Mouse (Mus musculus) macrophage (primary cell): Measurements from ENCODE around the gene Fam129c. TPM values are rescaled to one million over a fixed set of nuclear protein-coding genes. Genes with fewer than 3 reads are reported as not detected.
A peak's percentile ranks its signal among the peaks of the same experiment; 100 is the strongest.

Experiments
- H3K27ac ChIP-seq: fragments of 350-480 bp; formaldehyde crosslinking; 2 replicates; pipeline ENCODE4 v1.9.0; 2021
- H3K36me3 ChIP-seq: fragments of 350-480 bp; formaldehyde crosslinking; 2 replicates; pipeline ENCODE4 v1.9.0; 2021; ENCODE audit errors: inconsistent target
- H3K4me3 ChIP-seq: fragments of 350-480 bp; formaldehyde crosslinking; 2 replicates; pipeline ENCODE4 v1.9.0; 2021; ENCODE audit errors: inconsistent target
- H3K79me2 ChIP-seq: fragments of 350-480 bp; formaldehyde crosslinking; 2 replicates; pipeline ENCODE4 v1.9.0; 2021; ENCODE audit errors: inconsistent target
- WGBS: methylation state at CpG from one replicate; pipeline ENCODE4 v1.1.7; 2026; ENCODE audit warnings: inconsistent platforms; ENCODE audit not compliant: missing documents; 5-methylcytosine and 5-hydroxymethylcytosine counted together
- polyA plus RNA-seq: library from polyadenylated mRNA; stranded (reverse); fragments of 250-400 nt; gene quantifications from 3 replicates; pipeline ENCODE4 v1.2.4, GENCODE M21; 2018; ENCODE audit warnings: inconsistent platforms

Fam129c gene
- polyA plus RNA-seq, 1 experiment from 2014 or later: 0.53 TPM

- Histone ChIP-seq H3K36me3 (no peaks in the 10 kb centered on the region), H3K4me3 (peak within 1 kb of the TSS; percentile 58), H3K27ac (peak within 1 kb of the TSS; percentile 25), H3K79me2 (peaks cover 27% of the 10 kb centered on the region; the same call in 1 of the 2 replicates)
- 30% methylated on average over 9 of the region's 13 CpGs for WGBS
These were observed 29.0 kb upstream of the Fam129c start, which contains the start of gene Slc27a1 for GRCm38 (mm10) chr8:71568387-71568937. Gene Slc27a1 (plus strand): TSS chr8:71568882.

GRCm38 (mm10) chr8:71568941-71569340 lies 28.5 kb upstream of the Fam129c start:
- no peak overlapping the region; the same call in 1 of the 2 replicates for H3K4me3 ChIP-seq
- H3K36me3 ChIP-seq: no peaks in the 10 kb centered on the region
- H3K79me2 ChIP-seq: peaks cover 29% of the 10 kb centered on the region; the same call in 1 of the 2 replicates
- WGBS: 78% methylated on average over 6 of the region's 6 CpGs
- peak overlapping the region; percentile 25 for H3K27ac ChIP-seq

DNA sequence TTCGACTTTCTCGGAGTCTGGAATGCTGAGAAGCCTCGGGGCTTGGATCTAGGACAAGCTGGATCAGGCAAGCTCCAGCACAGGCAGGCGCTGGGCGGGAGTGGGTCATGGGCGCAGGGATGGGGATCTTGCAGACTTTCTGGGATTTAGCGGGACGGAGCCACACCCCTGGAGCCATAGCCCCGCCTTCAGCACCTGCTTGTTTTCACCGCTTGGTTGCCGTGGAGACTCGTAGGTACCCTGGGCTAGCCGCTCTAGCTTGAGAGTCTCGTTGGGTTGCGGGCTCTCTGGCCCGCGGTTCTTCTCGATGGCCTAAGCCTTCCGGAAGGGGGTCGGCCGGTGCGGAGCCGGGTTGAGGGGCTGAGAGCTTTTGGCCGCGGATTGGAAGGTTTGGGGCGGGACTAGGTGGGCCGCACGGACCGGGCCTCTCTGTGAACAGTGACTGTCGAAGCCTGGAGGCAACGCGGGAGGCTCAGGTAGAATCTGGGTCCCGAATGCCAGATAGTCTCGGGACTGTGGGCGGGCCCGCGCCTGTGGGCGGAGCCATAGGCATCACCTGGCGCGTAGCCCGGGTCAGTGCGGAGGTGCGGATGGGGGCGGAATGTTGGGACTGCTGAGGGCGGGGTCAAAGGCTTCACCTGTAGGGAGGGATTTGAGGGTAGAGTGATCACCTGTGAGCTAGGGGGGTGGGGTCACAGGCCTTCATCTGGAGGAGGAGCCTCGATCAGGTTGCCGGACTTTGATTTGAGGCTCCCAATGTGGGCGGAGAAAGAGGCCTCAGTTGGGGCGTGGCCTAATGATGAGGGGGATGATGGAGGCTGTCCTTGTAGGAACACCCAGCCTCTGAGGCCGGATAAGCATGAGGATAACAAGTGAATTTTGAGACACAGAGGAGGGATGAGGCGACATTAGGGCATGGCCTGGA lies 27.8 kb upstream of the Fam129c start:
- H3K36me3 ChIP-seq: no peaks in the 10 kb centered on the region
- H3K27ac ChIP-seq: peak overlapping the region; percentile 33; the same call in 1 of the 2 replicates
- 19% methylated on average over 51 of the region's 51 CpGs for WGBS
- peaks cover 36% of the 10 kb centered on the region for H3K79me2 ChIP-seq
- H3K4me3 ChIP-seq: peak overlapping the region; percentile 58

GRCm38 (mm10) chr8:71570291-71570954 lies 27.0 kb upstream of the Fam129c start:
- Histone ChIP-seq H3K4me3 (peak overlapping the region; percentile 58), H3K27ac (peak overlapping the region; percentile 33; the same call in 1 of the 2 replicates), H3K79me2 (peaks cover 44% of the 10 kb centered on the region), H3K36me3 (no peaks in the 10 kb centered on the region)
- WGBS: 4% methylated on average over 41 of the region's 41 CpGs

- no peak overlapping the region for H3K27ac ChIP-seq
- peaks cover 60% of the 10 kb centered on the region for H3K79me2 ChIP-seq
- H3K4me3 ChIP-seq: no peak overlapping the region
- WGBS: 92% methylated on average over 1 of the region's 2 CpGs
- H3K36me3 ChIP-seq: no peaks in the 10 kb centered on the region
These were observed 25.4 kb upstream of the Fam129c start for GRCm38 (mm10) chr8:71572077-71572476.

DNA sequence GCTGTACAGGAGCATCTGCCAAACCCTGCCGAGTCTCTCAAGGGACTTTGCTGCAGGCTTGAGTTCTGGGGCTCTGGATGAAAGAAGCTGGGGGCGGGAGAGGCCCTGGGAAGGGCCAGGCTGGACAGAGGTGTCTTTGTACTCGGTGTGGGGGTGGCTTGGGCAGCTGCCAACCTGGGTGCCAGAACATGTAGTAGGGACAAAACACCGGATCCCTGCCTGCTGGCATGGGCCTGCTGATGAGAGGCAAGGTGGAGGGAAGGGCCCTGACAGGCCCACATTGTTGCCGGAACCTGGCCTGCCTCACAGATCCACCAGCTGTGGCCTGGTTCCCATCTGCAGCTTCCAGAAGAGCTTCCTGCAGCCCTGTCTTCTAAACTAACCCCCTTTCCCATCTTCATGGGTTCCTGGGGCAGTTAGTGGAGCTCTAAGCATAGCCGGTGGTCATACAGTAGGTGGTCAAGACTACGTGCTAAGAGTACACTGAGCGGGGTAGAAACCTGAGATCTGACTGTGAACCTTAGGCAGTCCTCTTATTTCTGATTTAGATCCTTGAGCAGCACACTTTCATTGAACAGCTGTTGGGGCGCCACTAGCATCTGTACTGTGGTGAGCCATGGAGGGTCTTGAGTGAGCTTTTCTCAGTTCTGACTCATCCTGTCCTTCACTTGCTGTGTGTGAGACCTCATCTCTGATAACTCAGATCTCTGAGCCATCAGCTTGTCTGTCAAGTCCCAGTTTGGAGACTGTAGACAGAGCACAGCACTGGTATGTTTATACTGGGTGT lies 24.4 kb upstream of the Fam129c start:
- peaks cover 62% of the 10 kb centered on the region for H3K79me2 ChIP-seq
- no peak overlapping the region for H3K4me3 ChIP-seq
- H3K27ac ChIP-seq: no peak overlapping the region
- H3K36me3 ChIP-seq: no peaks in the 10 kb centered on the region
- 92% methylated on average over 9 of the region's 9 CpGs for WGBS

DNA sequence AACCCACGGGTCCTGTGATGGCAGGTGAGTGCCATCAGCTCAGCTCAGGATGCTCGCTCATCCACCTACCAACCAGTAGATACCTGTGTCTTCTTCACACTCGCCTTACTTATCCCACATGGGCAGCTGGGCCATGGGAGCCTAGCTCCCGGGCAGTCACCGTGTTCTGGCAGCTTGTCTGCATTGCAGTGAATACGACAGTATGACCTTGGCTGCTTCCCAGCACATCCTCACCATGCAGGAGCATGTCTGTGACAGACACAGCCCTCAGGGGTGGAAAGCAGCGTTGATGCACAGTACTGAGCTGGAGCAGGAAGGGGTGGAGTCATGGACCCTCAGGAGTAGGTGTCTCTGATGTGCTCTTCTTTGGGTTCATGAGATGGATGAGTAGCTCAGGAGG lies 23.0 kb upstream of the Fam129c start:
- Histone ChIP-seq H3K36me3 (no peaks in the 10 kb centered on the region), H3K27ac (no peak overlapping the region), H3K4me3 (no peak overlapping the region), H3K79me2 (peaks cover 74% of the 10 kb centered on the region)
- WGBS: 90% methylated on average over 7 of the region's 7 CpGs

GRCm38 (mm10) chr8:71575020-71575419 lies 22.4 kb upstream of the Fam129c start:
- 100% methylated on average over 1 of the region's 1 CpGs for WGBS
- Histone ChIP-seq H3K79me2 (peaks cover 80% of the 10 kb centered on the region), H3K27ac (no peak overlapping the region), H3K4me3 (no peak overlapping the region), H3K36me3 (no peaks in the 10 kb centered on the region)

DNA sequence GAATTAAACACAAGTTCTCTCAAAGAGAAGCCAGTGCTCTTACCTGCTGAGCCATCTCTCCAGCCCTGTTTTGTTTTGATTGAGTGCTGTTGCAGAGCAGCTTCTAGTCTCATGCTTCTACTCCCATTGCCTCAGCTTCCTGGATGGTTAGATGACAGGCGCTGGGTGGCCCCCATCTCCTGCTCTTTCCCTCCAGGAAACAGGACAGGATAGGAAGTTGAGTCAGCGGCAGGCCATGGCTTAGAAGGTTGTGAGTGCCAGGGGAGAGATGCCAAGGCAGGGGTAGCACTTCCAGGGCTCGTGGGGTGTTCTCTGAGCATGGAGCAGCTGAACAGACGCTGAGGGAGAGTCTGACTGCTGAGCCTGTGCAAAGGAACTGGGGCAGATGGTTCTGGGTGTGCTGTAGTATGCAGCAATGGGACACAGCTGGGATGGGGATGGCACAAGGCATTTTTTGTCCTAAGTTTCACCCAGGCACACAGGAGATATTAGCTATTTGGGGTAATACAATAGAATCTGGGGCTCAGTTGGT lies 19.5 kb upstream of the Fam129c start:
- H3K36me3 ChIP-seq: peaks cover 4% of the 10 kb centered on the region; the same call in 1 of the 2 replicates
- peaks cover 85% of the 10 kb centered on the region for H3K79me2 ChIP-seq
- no peak overlapping the region for H3K4me3 ChIP-seq
- H3K27ac ChIP-seq: peak overlapping the region; percentile 99
- 39% methylated on average over 4 of the region's 4 CpGs for WGBS

GRCm38 (mm10) chr8:71579009-71579408 lies 18.4 kb upstream of the Fam129c start:
- 60% methylated on average over 1 of the region's 1 CpGs for WGBS
- Histone ChIP-seq H3K36me3 (peaks cover 13% of the 10 kb centered on the region; the same call in 1 of the 2 replicates), H3K79me2 (peaks cover 88% of the 10 kb centered on the region), H3K27ac (peak overlapping the region; percentile 99), H3K4me3 (peak overlapping the region; percentile 45)

GRCm38 (mm10) chr8:71579476-71579875 lies 18.0 kb upstream of the Fam129c start:
- WGBS: 91% methylated on average over 14 of the region's 14 CpGs

DNA sequence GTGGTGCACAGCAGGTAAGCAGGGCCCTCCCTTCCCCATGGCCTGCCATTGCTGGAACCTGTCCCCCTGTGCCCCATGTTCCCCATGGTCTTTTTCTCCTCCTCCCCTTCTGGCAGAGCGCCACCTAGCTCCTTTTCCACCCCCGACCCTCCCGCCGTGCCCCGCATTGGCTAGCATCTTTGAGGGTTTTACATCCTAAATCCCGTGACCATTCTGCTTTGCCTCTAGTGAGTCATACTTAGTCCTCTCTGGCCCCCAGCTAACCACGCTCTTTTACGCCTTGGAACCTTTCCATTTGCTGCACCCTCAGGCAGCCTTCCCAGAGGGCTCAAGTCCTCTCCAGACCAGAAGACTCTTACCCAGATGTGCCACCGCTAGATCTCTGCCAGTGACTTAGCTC lies 17.2 kb upstream of the Fam129c start:
- WGBS: 57% methylated on average over 8 of the region's 9 CpGs
- H3K4me3 ChIP-seq: peak overlapping the region; percentile 45
- H3K27ac ChIP-seq: peak overlapping the region; percentile 99
- H3K79me2 ChIP-seq: peaks cover 76% of the 10 kb centered on the region
- H3K36me3 ChIP-seq: peaks cover 20% of the 10 kb centered on the region; the same call in 1 of the 2 replicates

More at GRCm38 (mm10) chr8:71579476-71579875, 18.0 kb upstream of the Fam129c start:
- peaks cover 83% of the 10 kb centered on the region for H3K79me2 ChIP-seq
- H3K4me3 ChIP-seq: peak overlapping the region; percentile 45
- H3K36me3 ChIP-seq: peaks cover 13% of the 10 kb centered on the region; the same call in 1 of the 2 replicates
- peak overlapping the region; percentile 99 for H3K27ac ChIP-seq

GRCm38 (mm10) chr8:71586891-71587290 lies 10.6 kb upstream of the Fam129c start:
- Histone ChIP-seq H3K4me3 (no peak overlapping the region), H3K36me3 (peaks cover 28% of the 10 kb centered on the region), H3K79me2 (peaks cover 27% of the 10 kb centered on the region), H3K27ac (no peak overlapping the region)
- WGBS: 50% methylated on average over 2 of the region's 2 CpGs
